Mouse (Mus musculus): ENCODE data around the gene Zdhhc18. TPM values are rescaled to one million over a fixed set of nuclear protein-coding genes. Genes with fewer than 3 reads are reported as not detected.

Gene Zdhhc18
- polyA plus RNA-seq, 1 experiment from 2014 or later = 3.1 TPM

DNA sequence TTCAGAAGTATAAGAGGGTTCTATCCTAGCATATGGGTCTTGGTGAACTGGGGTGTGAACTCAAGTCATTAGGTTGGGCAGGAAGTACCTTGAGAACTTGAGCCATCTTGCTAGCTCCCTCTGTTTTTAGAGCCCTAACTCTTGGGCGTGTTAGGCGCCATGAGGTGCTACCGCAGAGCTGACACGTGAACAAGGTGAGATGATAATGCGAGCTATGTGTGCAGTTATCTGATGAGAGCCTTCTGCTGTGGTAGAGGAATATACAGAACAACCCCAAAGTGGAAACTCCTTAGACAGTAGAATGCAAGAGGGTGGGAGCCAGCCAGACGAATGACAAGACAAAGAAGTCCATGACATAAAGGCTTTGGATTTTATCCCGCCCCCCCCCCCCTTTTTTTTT is 27.3 kb upstream of the Zdhhc18 start:
- Histone ChIP-seq H3K36me3 (ENCODE audit: control insufficient read depth, insufficient read depth, low read length) (peaks cover 27% of the 10 kb centered on the region), H3K27me3 (replicated peaks; ENCODE audit: control insufficient read depth, insufficient read depth, low read length) (no peaks in the 10 kb centered on the region), H3K9me3 (ENCODE audit: control insufficient read depth, low read length) (no peaks in the 10 kb centered on the region), H3K4me3 (ENCODE audit: low read depth, low read length) (no peak overlapping the region), H3K4me1 (replicated peaks; ENCODE audit: control insufficient read depth, insufficient read depth, low read length) (peaks cover 49% of the 10 kb centered on the region), H3K27ac (ENCODE audit: low read depth, low read length) (no peak overlapping the region; the same call in 1 of the 2 replicates), H3K4me2 (no peak overlapping the region), H3K9ac (ENCODE audit: low read depth, low read length) (no peak overlapping the region)
- ATAC-seq (replicated peaks; ENCODE audit: low FRiP score) (no peak), DNase-seq (ENCODE audit: low spot score) (no peak)
- 69% methylated on average over 7 of the region's 7 CpGs for WGBS

DNA sequence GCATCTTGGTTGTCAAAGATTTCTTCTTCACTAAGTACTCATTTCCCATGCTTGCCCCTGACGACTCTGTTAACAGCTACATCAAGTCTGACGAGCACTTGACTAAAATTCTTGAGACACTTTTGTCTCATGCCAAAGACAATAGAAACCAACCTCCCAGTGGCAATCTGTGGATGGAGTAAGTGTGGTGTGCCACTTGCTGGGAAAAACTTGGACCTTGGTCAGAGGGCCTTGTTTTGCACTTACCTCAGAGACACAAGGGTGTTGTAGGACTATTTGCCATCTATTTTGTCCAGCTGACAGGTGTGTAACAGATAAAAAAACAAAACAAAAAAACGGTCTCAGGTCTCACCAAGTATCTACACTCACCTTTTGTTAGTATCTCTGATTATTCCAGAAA is 26.2 kb upstream of the Zdhhc18 start:
- peaks cover 19% of the 10 kb centered on the region for H3K36me3 ChIP-seq (ENCODE audit: control insufficient read depth, insufficient read depth, low read length)
- H3K27me3 ChIP-seq (replicated peaks; ENCODE audit: control insufficient read depth, insufficient read depth, low read length) = no peaks in the 10 kb centered on the region
- peak overlapping the region; percentile 51; the same call in 1 of the 2 replicates for H3K27ac ChIP-seq (ENCODE audit: low read depth, low read length)
- H3K9me3 ChIP-seq (ENCODE audit: control insufficient read depth, low read length) = no peaks in the 10 kb centered on the region
- H3K9ac ChIP-seq (ENCODE audit: low read depth, low read length) = no peak overlapping the region
- H3K4me2 ChIP-seq = peak overlapping the region; percentile 34
- no peak for ATAC-seq (replicated peaks; ENCODE audit: low FRiP score)
- DNase-seq (ENCODE audit: low spot score) = no peak
- H3K4me1 ChIP-seq (replicated peaks; ENCODE audit: control insufficient read depth, insufficient read depth, low read length) = peaks cover 47% of the 10 kb centered on the region
- 35% methylated on average over 3 of the region's 3 CpGs for WGBS
- H3K4me3 ChIP-seq (ENCODE audit: low read depth, low read length) = no peak overlapping the region

DNA sequence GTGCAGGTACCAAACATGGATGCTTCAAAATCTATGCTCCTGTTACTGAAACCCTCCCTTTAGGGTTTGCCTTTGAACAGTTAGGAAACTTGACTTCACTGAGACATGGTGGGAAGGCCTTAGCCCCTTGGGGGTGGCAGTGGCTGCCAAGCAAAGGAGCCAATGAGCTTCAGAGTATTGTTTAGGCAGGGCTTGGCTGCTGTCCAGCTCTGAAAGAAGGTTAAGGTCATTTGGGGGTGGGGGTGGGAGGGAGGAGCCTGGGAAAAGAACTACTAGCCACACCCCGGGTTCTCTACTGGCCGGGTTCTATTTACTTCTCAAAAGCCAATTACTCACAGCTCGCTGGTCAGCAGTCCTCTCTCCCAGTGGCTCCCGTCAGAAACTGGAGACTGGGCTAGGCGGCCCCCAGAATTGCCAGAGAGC is 25.7 kb upstream of the Zdhhc18 start:
- DNase-seq (ENCODE audit: low spot score) = peak; percentile 61
- H3K27ac ChIP-seq (ENCODE audit: low read depth, low read length) = peak overlapping the region; percentile 51
- no peak overlapping the region for H3K9ac ChIP-seq (ENCODE audit: low read depth, low read length)
- H3K4me1 ChIP-seq (replicated peaks; ENCODE audit: control insufficient read depth, insufficient read depth, low read length) = peaks cover 52% of the 10 kb centered on the region
- H3K36me3 ChIP-seq (ENCODE audit: control insufficient read depth, insufficient read depth, low read length) = peaks cover 13% of the 10 kb centered on the region
- no peak for ATAC-seq (replicated peaks; ENCODE audit: low FRiP score)
- H3K4me2 ChIP-seq = peak overlapping the region; percentile 34
- no peaks in the 10 kb centered on the region for H3K9me3 ChIP-seq (ENCODE audit: control insufficient read depth, low read length)
- H3K4me3 ChIP-seq (ENCODE audit: low read depth, low read length) = no peak overlapping the region
- no peaks in the 10 kb centered on the region for H3K27me3 ChIP-seq (replicated peaks; ENCODE audit: control insufficient read depth, insufficient read depth, low read length)
- 23% methylated on average over 5 of the region's 5 CpGs for WGBS

DNA sequence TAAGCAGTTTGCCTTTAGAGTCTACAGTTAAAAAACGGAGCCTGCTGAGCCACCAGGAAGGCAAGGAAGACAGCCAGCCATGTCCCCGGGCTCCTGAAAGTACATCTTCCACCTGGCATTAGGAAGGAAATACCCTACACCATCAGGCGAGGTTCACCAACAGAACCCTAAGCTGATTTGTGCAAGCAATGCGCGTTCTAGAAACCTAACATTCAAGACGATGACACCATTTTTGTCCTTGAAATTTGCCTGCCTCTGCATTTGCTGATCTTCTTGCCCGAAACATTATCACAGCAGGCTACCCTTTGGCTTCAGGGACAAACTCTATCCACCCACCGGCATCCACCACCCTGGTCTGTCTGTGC is 24.4 kb upstream of the Zdhhc18 start:
- H3K4me3 ChIP-seq (ENCODE audit: low read depth, low read length) = peak overlapping the region; percentile 73; the same call in 1 of the 2 replicates
- DNase-seq (ENCODE audit: low spot score) (no peak), ATAC-seq (replicated peaks; ENCODE audit: low FRiP score) (no peak)
- H3K27ac ChIP-seq (ENCODE audit: low read depth, low read length) = peak overlapping the region; percentile 100
- H3K27me3 ChIP-seq (replicated peaks; ENCODE audit: control insufficient read depth, insufficient read depth, low read length) = no peaks in the 10 kb centered on the region
- WGBS = 42% methylated on average over 8 of the region's 8 CpGs
- H3K36me3 ChIP-seq (ENCODE audit: control insufficient read depth, insufficient read depth, low read length) = peaks cover 8% of the 10 kb centered on the region; the same call in 1 of the 2 replicates
- peaks cover 58% of the 10 kb centered on the region for H3K4me1 ChIP-seq (replicated peaks; ENCODE audit: control insufficient read depth, insufficient read depth, low read length)
- no peaks in the 10 kb centered on the region for H3K9me3 ChIP-seq (ENCODE audit: control insufficient read depth, low read length)
- peak overlapping the region; percentile 30 for H3K9ac ChIP-seq (ENCODE audit: low read depth, low read length)
- peak overlapping the region; percentile 83 for H3K4me2 ChIP-seq

GRCm38 (mm10) chr4:133673666-133674330 is 23.8 kb upstream of the Zdhhc18 start:
- no peak for ATAC-seq (replicated peaks; ENCODE audit: low FRiP score)
- WGBS = 14% methylated on average over 10 of the region's 10 CpGs

GRCm38 (mm10) chr4:133672845-133673647 is 23.1 kb upstream of the Zdhhc18 start:
- peak; percentile 74 for ATAC-seq (replicated peaks; ENCODE audit: low FRiP score)

More at GRCm38 (mm10) chr4:133673666-133674330, 23.8 kb upstream of the Zdhhc18 start:
- Histone ChIP-seq H3K4me3 (ENCODE audit: low read depth, low read length) (peak overlapping the region; percentile 73), H3K4me1 (replicated peaks; ENCODE audit: control insufficient read depth, insufficient read depth, low read length) (peaks cover 58% of the 10 kb centered on the region), H3K4me2 (peak overlapping the region; percentile 83), H3K9me3 (ENCODE audit: control insufficient read depth, low read length) (no peaks in the 10 kb centered on the region), H3K27me3 (replicated peaks; ENCODE audit: control insufficient read depth, insufficient read depth, low read length) (no peaks in the 10 kb centered on the region), H3K27ac (ENCODE audit: low read depth, low read length) (peak overlapping the region; percentile 100), H3K36me3 (ENCODE audit: control insufficient read depth, insufficient read depth, low read length) (peaks cover 6% of the 10 kb centered on the region; the same call in 1 of the 2 replicates), H3K9ac (ENCODE audit: low read depth, low read length) (peak overlapping the region; percentile 49)
- DNase-seq (ENCODE audit: low spot score) = peak; percentile 53

DNA sequence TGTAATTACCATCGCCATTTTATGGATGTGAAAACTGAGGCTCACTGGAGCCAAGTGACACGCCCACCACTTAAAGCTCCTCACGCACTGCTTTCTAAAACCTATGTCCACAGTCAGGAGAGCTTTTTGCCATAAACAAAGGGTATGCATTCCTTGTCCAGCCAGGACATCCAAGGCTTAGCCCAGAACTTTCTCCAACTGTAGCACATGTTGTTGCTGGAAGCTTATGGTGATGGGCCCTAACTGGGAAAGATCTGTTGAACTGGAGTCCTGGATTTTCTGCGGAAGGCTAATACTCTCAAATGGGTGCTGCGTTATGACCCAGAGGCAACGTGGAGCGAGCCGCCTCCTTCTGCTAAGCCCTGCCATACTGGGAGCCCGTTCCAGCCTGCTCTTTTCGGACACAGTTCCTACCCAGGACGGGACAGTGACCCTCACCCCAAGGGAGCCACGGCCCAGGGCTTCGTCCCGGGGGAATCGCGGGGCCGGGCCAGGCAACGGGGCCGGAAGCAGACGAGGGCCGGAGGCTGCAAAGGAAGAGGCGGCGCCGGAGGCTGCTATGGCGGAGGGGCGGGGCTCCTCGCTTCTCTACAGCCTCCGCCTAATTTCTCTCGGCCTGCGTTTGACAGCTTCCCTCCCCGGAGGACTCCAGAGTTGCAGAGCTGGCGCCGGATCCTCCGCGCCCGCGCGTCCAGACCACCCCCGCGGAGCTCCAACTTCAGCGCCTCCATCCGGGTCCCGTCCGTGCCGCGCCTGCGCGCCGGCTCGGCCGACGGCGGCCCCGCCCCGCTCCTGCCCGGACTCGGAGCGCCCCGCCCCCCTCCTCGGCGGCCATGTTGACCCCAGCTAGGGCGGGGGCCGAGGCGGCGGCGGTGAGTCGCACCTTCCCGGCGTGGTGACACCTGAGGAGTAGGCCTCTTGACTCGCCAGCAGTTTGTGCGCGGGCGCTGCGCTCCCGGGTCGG is 22.2 kb upstream of the Zdhhc18 start, which contains the start of gene Pigv:
Gene Pigv (minus strand): TSS at position 767 of the 964 bp plus-strand sequence.
- ATAC-seq (replicated peaks; ENCODE audit: low FRiP score) (peak; percentile 82), DNase-seq (ENCODE audit: low spot score) (peak; percentile 93)
- Histone ChIP-seq H3K4me3 (ENCODE audit: low read depth, low read length) (peak within 1 kb of the TSS; percentile 73), H3K36me3 (ENCODE audit: control insufficient read depth, insufficient read depth, low read length) (no peaks in the 10 kb centered on the region), H3K9me3 (ENCODE audit: control insufficient read depth, low read length) (no peaks in the 10 kb centered on the region), H3K27ac (ENCODE audit: low read depth, low read length) (peak within 1 kb of the TSS; percentile 100), H3K27me3 (replicated peaks; ENCODE audit: control insufficient read depth, insufficient read depth, low read length) (no peaks in the 10 kb centered on the region), H3K4me2 (peak within 1 kb of the TSS; percentile 83), H3K4me1 (replicated peaks; ENCODE audit: control insufficient read depth, insufficient read depth, low read length) (peaks cover 49% of the 10 kb centered on the region), H3K9ac (ENCODE audit: low read depth, low read length) (peak within 1 kb of the TSS; percentile 88)
- under 1% methylated on average over 67 of the region's 76 CpGs for WGBS

More at GRCm38 (mm10) chr4:133672845-133673647, 23.1 kb upstream of the Zdhhc18 start:
- Histone ChIP-seq H3K9me3 (ENCODE audit: control insufficient read depth, low read length) (no peaks in the 10 kb centered on the region), H3K27me3 (replicated peaks; ENCODE audit: control insufficient read depth, insufficient read depth, low read length) (no peaks in the 10 kb centered on the region), H3K4me1 (replicated peaks; ENCODE audit: control insufficient read depth, insufficient read depth, low read length) (peaks cover 55% of the 10 kb centered on the region), H3K4me3 (ENCODE audit: low read depth, low read length) (peak overlapping the region; percentile 73), H3K4me2 (peak overlapping the region; percentile 83), H3K9ac (ENCODE audit: low read depth, low read length) (peak overlapping the region; percentile 88), H3K36me3 (ENCODE audit: control insufficient read depth, insufficient read depth, low read length) (no peaks in the 10 kb centered on the region), H3K27ac (ENCODE audit: low read depth, low read length) (peak overlapping the region; percentile 100)
- WGBS = under 1% methylated on average over 24 of the region's 24 CpGs
- peak; percentile 63 for DNase-seq (ENCODE audit: low spot score)

All from liver, embryonic 11.5 days (tissue).